Comparison of ENCODE assay signal across 21 mouse cellular contexts in genomic region chr19:47233087-47233486, GRCm38 (mm10). TPM values are rescaled to one million over a fixed set of nuclear protein-coding genes. Genes with fewer than 3 reads are reported as not detected.
DNase-seq lines count a peak whose midpoint lies in the region; ATAC-seq lines count a peak whose summit lies in the region.
"Had no signal": no experiment of that assay in that cellular context is flagged by ENCODE, and none has a peak within 500 bp of the region (broad histone marks: within the 10 kb centered on the region; RNA-seq: fewer than 3 reads in every experiment).

No protein-coding gene starts in this region.

- no peak overlapping the region for H3K27ac ChIP-seq in heart, embryonic 11.5 days (ENCODE audit: low read depth, low read length)
- H3K27ac ChIP-seq: embryonic facial prominence, embryonic 13.5 days; forebrain, embryonic 13.5 days; heart, adult 2 months; heart, embryonic 13.5 days; hindbrain, embryonic 15.5 days had no signal

- no peak overlapping the region for H3K9ac ChIP-seq in heart, embryonic 11.5 days (ENCODE audit: low read depth, low read length)
- H3K9ac ChIP-seq: embryonic facial prominence, embryonic 13.5 days; forebrain, embryonic 13.5 days; forebrain, postnatal 0 days; heart, embryonic 13.5 days; hindbrain, embryonic 15.5 days had no signal

- no peak overlapping the region for H3K4me2 ChIP-seq in heart, embryonic 11.5 days
- H3K4me2 ChIP-seq: embryonic facial prominence, embryonic 13.5 days; forebrain, embryonic 13.5 days; heart, embryonic 13.5 days; hindbrain, embryonic 15.5 days had no signal

- no peaks in the 10 kb centered on the region for H3K9me3 ChIP-seq in heart, embryonic 11.5 days (replicated peaks; ENCODE audit: control insufficient read depth, low read length)
- H3K9me3 ChIP-seq: embryonic facial prominence, embryonic 13.5 days; forebrain, embryonic 13.5 days; G1E; heart, embryonic 13.5 days; hindbrain, embryonic 15.5 days had no signal

- H3K36me3 ChIP-seq in heart, embryonic 11.5 days (ENCODE audit: control insufficient read depth, insufficient read depth, low read length): no peaks in the 10 kb centered on the region
- H3K36me3 ChIP-seq: embryonic facial prominence, embryonic 13.5 days; G1E; heart, embryonic 13.5 days; hindbrain, embryonic 15.5 days had no signal

- H3K4me3 ChIP-seq in heart, embryonic 11.5 days (ENCODE audit: low read depth, low read length): no peak overlapping the region
- H3K4me3 ChIP-seq: embryonic facial prominence, embryonic 13.5 days; forebrain, embryonic 13.5 days; heart, adult 2 months; heart, embryonic 13.5 days; hindbrain, embryonic 15.5 days had no signal

- no peak for ATAC-seq in heart, embryonic 11.5 days (replicated peaks; ENCODE audit: insufficient number of reproducible peaks, low FRiP score, low TSS enrichment)
- ATAC-seq: CD4-positive, CD25-positive, alpha-beta regulatory T cell, adult 4 months; forebrain, embryonic 13.5 days; forebrain, postnatal 0 days; inflammation-experienced regulatory T-cells, adult 6 months; intestine, postnatal 0 days had no signal

- H3K4me1 ChIP-seq in heart, embryonic 11.5 days (ENCODE audit: control insufficient read depth, insufficient read depth, low read length): peaks cover 12% of the 10 kb centered on the region

- peak; percentile 53 to 59 for DNase-seq in cerebellum, adult 18-20 months
- DNase-seq in cerebellum, postnatal 10 days: no peak
- peak; percentile 43 for DNase-seq in gastrocnemius, adult 18-20 months (ENCODE audit: low spot score)
- no peak for DNase-seq in gastrocnemius, postnatal 4 days (ENCODE audit: low spot score in 2 of 2)
- peak; percentile 77 for DNase-seq in NIH3T3 (ENCODE audit: low read depth)
- DNase-seq in lung, postnatal 4 days: no peak
- DNase-seq: adrenal gland, adult 8-10 months; B cell, adult 2 months; forebrain, postnatal 0 days; heart, adult 2 months; heart, postnatal 36 days; kidney, adult 8-10 months had no signal

- WGBS in heart, embryonic 11.5 days (ENCODE audit: insufficient replicate concordance): 80% methylated on average over 3 of the region's 3 CpGs

- H3K27me3 ChIP-seq in heart, embryonic 11.5 days (ENCODE audit: control insufficient read depth, insufficient read depth, low read length): no peaks in the 10 kb centered on the region
- H3K27me3 ChIP-seq: embryonic facial prominence, embryonic 13.5 days; forebrain, embryonic 13.5 days; hindbrain, embryonic 15.5 days had no signal

RNA-seq across cellular contexts. Expression of gene Neurl1a, which starts 54.5 kb away (rescaled TPM):
- total RNA-seq in gastrocnemius, adult 18-20 months (2021): 100 to 1,000 TPM; 131 to 137 TPM
- total RNA-seq in gastrocnemius, postnatal 4 days (2021): 10 to 100 TPM; 30.8 to 33.0 TPM
- polyA plus RNA-seq in heart, embryonic 11.5 days (2014; fragmentation: Nextera tagmentation; extraction: Ambion mirVana): 3.0 and 3.2 TPM in 2 replicates
- polyA plus RNA-seq: G1E had no signal

Comparison
In these comparisons a context has a peak if more than half of its experiments do, and no peak if none do; other contexts are left out.
1. DNase-seq: peak in cerebellum, adult 18-20 months (2 of 2), gastrocnemius, adult 18-20 months (single experiment) and NIH3T3 (single experiment); none in cerebellum, postnatal 10 days (0 of 2), gastrocnemius, postnatal 4 days (0 of 2) and lung, postnatal 4 days (0 of 2).